ENCODE assay signal across 17 mouse cellular contexts in the genomic region with DNA sequence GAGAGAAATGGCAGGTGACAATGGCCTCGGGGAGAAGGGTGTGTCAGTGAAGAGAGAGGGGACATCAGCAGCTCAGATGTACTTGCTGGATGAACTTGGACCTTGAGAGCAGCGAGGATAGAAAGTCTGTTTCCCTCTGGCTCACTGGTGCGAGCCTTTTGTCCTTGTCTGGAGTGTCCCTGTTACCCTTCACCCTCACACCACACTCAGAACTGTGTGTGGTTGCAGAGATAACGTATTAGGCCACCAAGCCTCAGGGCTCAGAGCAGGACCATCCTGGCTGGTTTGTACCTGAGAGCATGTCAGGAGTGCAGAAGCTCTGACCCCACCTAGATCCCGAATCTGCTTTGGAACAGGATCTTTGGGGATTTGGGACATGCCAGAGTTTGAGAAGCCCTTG. TPM values are rescaled to one million over a fixed set of nuclear protein-coding genes. Genes with fewer than 3 reads are reported as not detected.
"Had no signal": no experiment of that assay in that cellular context is flagged by ENCODE, and none has a peak within 500 bp of the region (broad histone marks: within the 10 kb centered on the region; RNA-seq: fewer than 3 reads in every experiment).

No protein-coding gene starts in this region.

- H3K4me3 ChIP-seq: midbrain, embryonic 12.5 days; myocyte; neural tube, embryonic 13.5 days; neural tube, embryonic 15.5 days had no signal

- H3K9me3 ChIP-seq: midbrain, embryonic 12.5 days; neural tube, embryonic 13.5 days; neural tube, embryonic 15.5 days had no signal

- H3K27ac ChIP-seq: midbrain, embryonic 12.5 days; neural tube, embryonic 13.5 days; neural tube, embryonic 15.5 days had no signal

- ATAC-seq: midbrain, embryonic 16.5 days had no signal

- H3K4me1 ChIP-seq: midbrain, embryonic 12.5 days had no signal

- H3K27me3 ChIP-seq: midbrain, embryonic 12.5 days; neural tube, embryonic 13.5 days; neural tube, embryonic 15.5 days had no signal

- H3K4me2 ChIP-seq: lung, embryonic 14.5 days; midbrain, embryonic 12.5 days; neural tube, embryonic 13.5 days; neural tube, embryonic 15.5 days had no signal

- H3K9ac ChIP-seq: lung, embryonic 14.5 days; midbrain, embryonic 12.5 days; neural tube, embryonic 13.5 days; neural tube, embryonic 15.5 days had no signal

- H3K36me3 ChIP-seq: midbrain, embryonic 12.5 days; neural tube, embryonic 13.5 days; neural tube, embryonic 15.5 days had no signal

- DNase-seq: lung, adult 18-20 months; midbrain, embryonic 14.5 days; retina, postnatal 1 day; right cerebral cortex, adult 18-20 months; right cerebral cortex, postnatal 25 days; right cerebral cortex, postnatal 4 days; spleen, adult 18-20 months; thymus, adult 18-20 months; thymus, postnatal 14 days; thymus, postnatal 36 days had no signal

RNA-seq across cellular contexts. Expression of a gene that starts 46.3 kb away (rescaled TPM):
- total RNA-seq: megakaryocyte-erythroid progenitor cell, adult 5-6 weeks had no signal
